10 mouse cellular contexts compared by ENCODE assay signal in the genomic region with DNA sequence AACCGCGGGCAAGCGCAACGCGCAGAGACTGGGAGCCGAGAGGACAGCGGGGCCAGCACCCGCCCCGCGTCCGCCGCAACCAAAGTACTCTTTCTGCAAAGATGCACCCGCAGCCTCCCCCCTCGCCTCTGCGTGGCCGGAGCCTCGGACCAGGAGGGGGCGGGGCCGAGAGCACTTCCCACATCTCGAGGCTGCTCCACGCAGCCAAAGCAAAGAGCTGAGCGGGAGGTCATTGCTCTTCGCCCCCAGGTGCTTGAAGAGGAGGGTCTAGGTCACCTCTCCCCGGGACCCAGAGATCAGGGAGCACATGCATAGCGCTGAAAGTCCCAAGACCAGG. TPM values are rescaled to one million over a fixed set of nuclear protein-coding genes. Genes with fewer than 3 reads are reported as not detected.
DNase-seq lines count a peak whose midpoint lies in the region; ATAC-seq and TF ChIP-seq lines count a peak whose summit lies in the region.
"Had no signal": no experiment of that assay in that cellular context is flagged by ENCODE, and none has a peak within 500 bp of the region (broad histone marks: within the 10 kb centered on the region; RNA-seq: fewer than 3 reads in every experiment).

No protein-coding gene starts in this region.

- intact Hi-C loops in heart, postnatal 14 days (cut with DNase I), result loop anchor here (5.0 kb wide), 1 partner anchor 46 kb away; no protein-coding TSS in a partner anchor

- peaks cover 7% of the 10 kb centered on the region for H3K4me1 ChIP-seq in heart, embryonic 12.5 days (replicated peaks)
- H3K4me1 ChIP-seq in ES-Bruce4 (ENCODE audit: control insufficient read depth, insufficient read depth, low read length), result no peaks in the 10 kb centered on the region
- peaks cover 9% of the 10 kb centered on the region for H3K4me1 ChIP-seq in forebrain, embryonic 14.5 days (ENCODE audit: control insufficient read depth, insufficient read depth, low read length)
- no peaks in the 10 kb centered on the region for H3K4me1 ChIP-seq in limb, embryonic 14.5 days (ENCODE audit: control insufficient read depth, insufficient read depth, low read length)

- peak overlapping the region; percentile 36 for H3K4me3 ChIP-seq in heart, embryonic 12.5 days
- H3K4me3 ChIP-seq in ES-Bruce4 (ENCODE audit: low read depth, low read length), result peak overlapping the region; percentile 54; the same call in 1 of the 2 replicates
- H3K4me3 ChIP-seq in forebrain, embryonic 14.5 days (ENCODE audit: low read depth, low read length), result peak overlapping the region; percentile 43
- H3K4me3 ChIP-seq in limb, embryonic 14.5 days (replicated peaks; ENCODE audit: low read length), result peak overlapping the region; percentile 37

- H3K27ac ChIP-seq in heart, embryonic 12.5 days (ENCODE audit: poor library complexity, severe bottlenecking), result no peak overlapping the region
- H3K27ac ChIP-seq in ES-Bruce4 (ENCODE audit: insufficient read depth, low read length), result no peak overlapping the region
- H3K27ac ChIP-seq in forebrain, embryonic 14.5 days (ENCODE audit: low read depth, low read length), result no peak overlapping the region
- H3K27ac ChIP-seq in limb, embryonic 14.5 days (replicated peaks; ENCODE audit: low read depth, low read length), result no peak overlapping the region

- H3K9me3 ChIP-seq in heart, embryonic 12.5 days (replicated peaks), result no peaks in the 10 kb centered on the region
- no peaks in the 10 kb centered on the region for H3K9me3 ChIP-seq in ES-Bruce4 (replicated peaks; ENCODE audit: control insufficient read depth, insufficient read depth, low read length, poor library complexity, severe bottlenecking)
- H3K9me3 ChIP-seq in forebrain, embryonic 14.5 days (replicated peaks; ENCODE audit: control insufficient read depth, low read length), result no peaks in the 10 kb centered on the region
- H3K9me3 ChIP-seq in limb, embryonic 14.5 days (ENCODE audit: control insufficient read depth, low read length), result no peaks in the 10 kb centered on the region

- peak overlapping the region; percentile 65 for H3K4me2 ChIP-seq in heart, embryonic 12.5 days
- H3K4me2 ChIP-seq in forebrain, embryonic 14.5 days (ENCODE audit: low read length), result peak overlapping the region; percentile 73
- peak overlapping the region; percentile 64 for H3K4me2 ChIP-seq in limb, embryonic 14.5 days (replicated peaks; ENCODE audit: low read depth, low read length, severe bottlenecking)

- H3K27me3 ChIP-seq in heart, embryonic 12.5 days (replicated peaks), result peaks cover 87% of the 10 kb centered on the region
- H3K27me3 ChIP-seq in ES-Bruce4 (ENCODE audit: control insufficient read depth, insufficient read depth, low read length, poor library complexity, severe bottlenecking), result peaks cover 3% of the 10 kb centered on the region; the same call in 1 of the 2 replicates
- peaks cover 32% of the 10 kb centered on the region for H3K27me3 ChIP-seq in forebrain, embryonic 14.5 days (replicated peaks; ENCODE audit: control insufficient read depth, insufficient read depth, low read length)
- H3K27me3 ChIP-seq in limb, embryonic 14.5 days (ENCODE audit: control insufficient read depth, insufficient read depth, low read length), result peaks cover 52% of the 10 kb centered on the region

- TF ChIP-seq EP300 in ES-Bruce4 (IDR thresholded peaks at IDR 0.05; ENCODE audit: insufficient read depth, low read depth, low read length), result no peak

- no peak for DNase-seq in heart, postnatal 14 days
- no peak for DNase-seq in forebrain, embryonic 14.5 days (ENCODE audit: low spot score)
- no peak for DNase-seq in limb, embryonic 14.5 days (ENCODE audit: low spot score)
- DNase-seq in layer of hippocampus, postnatal 25 days (ENCODE audit: extremely low spot score in 1 of 2, low spot score in 1 of 2), result no peak
- DNase-seq: kidney, postnatal 25 days; thymus, postnatal 25 days had no signal

- TF ChIP-seq CTCF in ES-Bruce4 (IDR thresholded peaks at IDR 0.05; ENCODE audit: low read depth, low read length), result no peak

- H3K9ac ChIP-seq in heart, embryonic 12.5 days, result no peak overlapping the region
- H3K9ac ChIP-seq in ES-Bruce4 (ENCODE audit: low read depth, poor library complexity, severe bottlenecking), result no peak overlapping the region
- H3K9ac ChIP-seq in forebrain, embryonic 14.5 days (ENCODE audit: low read length), result peak overlapping the region; percentile 65
- peak overlapping the region; percentile 46 for H3K9ac ChIP-seq in limb, embryonic 14.5 days (ENCODE audit: low read depth, low read length, severe bottlenecking)

- no peak for TF ChIP-seq POLR2A in ES-Bruce4 (IDR thresholded peaks at IDR 0.05; ENCODE audit: insufficient read depth, low read length)
- TF ChIP-seq POLR2A in limb, embryonic 14.5 days (IDR thresholded peaks at IDR 0.05; ENCODE audit: borderline replicate concordance, extremely low read depth, insufficient read depth, insufficient read length), result no peak

- H3K36me3 ChIP-seq in heart, embryonic 12.5 days, result no peaks in the 10 kb centered on the region
- H3K36me3 ChIP-seq in ES-Bruce4 (ENCODE audit: control insufficient read depth, insufficient read depth, low read length, poor library complexity, severe bottlenecking), result no peaks in the 10 kb centered on the region
- no peaks in the 10 kb centered on the region for H3K36me3 ChIP-seq in forebrain, embryonic 14.5 days (ENCODE audit: control insufficient read depth, insufficient read depth, low read length)
- no peaks in the 10 kb centered on the region for H3K36me3 ChIP-seq in limb, embryonic 14.5 days (ENCODE audit: control insufficient read depth, insufficient read depth, low read length)

- 1% methylated on average over 25 of the region's 25 CpGs for WGBS in heart, embryonic 12.5 days
- under 1% methylated on average over 24 of the region's 25 CpGs for WGBS in forebrain, embryonic 14.5 days
- WGBS in limb, embryonic 14.5 days, result under 1% methylated on average over 24 of the region's 25 CpGs

- ATAC-seq in heart, embryonic 12.5 days (ENCODE audit: insufficient number of reproducible peaks, low FRiP score), result no peak
- no peak; the same call in 1 of the 2 replicates for ATAC-seq in forebrain, embryonic 14.5 days
- ATAC-seq in limb, embryonic 14.5 days (ENCODE audit: low FRiP score, low read depth), result no peak
- ATAC-seq in megakaryocyte progenitor cell, adult 5-6 weeks (replicated peaks; ENCODE audit: poor library complexity), result no peak
- no peak for ATAC-seq in CD4-positive, CD25-positive, alpha-beta regulatory T cell, adult 4 months

RNA-seq across cellular contexts. Expression of a gene that starts 13.3 kb away (rescaled TPM):
- polyA plus RNA-seq in heart, embryonic 12.5 days (2016; fragmentation: Nextera tagmentation; extraction: Ambion mirVana), result 0.09 and 0.38 TPM in 2 replicates
- under 1 TPM in 1 of 2 experiments, not detected in 1; 0.17 TPM for total RNA-seq in heart, postnatal 14 days (2021)
- 2.6 and 4.2 TPM in 2 replicates for polyA plus RNA-seq in ES-Bruce4 (2011; ENCODE audit: insufficient read depth, insufficient read length, low read depth, missing spikeins)
- 6.2 and 7.4 TPM in 2 replicates for polyA plus RNA-seq in forebrain, embryonic 14.5 days (2014; fragmentation: Nextera tagmentation; extraction: Ambion mirVana)
- polyA plus RNA-seq in limb, embryonic 14.5 days (2012; rRNA removed), result 11.4 and 15.1 TPM in 2 replicates
- 9.9 and 10.6 TPM in 2 replicates for polyA plus RNA-seq in limb, embryonic 14.5 days (2014; fragmentation: Nextera tagmentation; extraction: Ambion mirVana)
- total RNA-seq in layer of hippocampus, postnatal 25 days (2021), result 10 to 100 TPM; 91.4 to 98.9 TPM
- total RNA-seq in megakaryocyte progenitor cell, adult 5-6 weeks (2015), result not detected in 2 replicates
- not detected in 2 replicates for total RNA-seq in megakaryocyte progenitor cell, adult 5-6 weeks (2017)
- not detected for polyA plus RNA-seq in CD4-positive, CD25-positive, alpha-beta regulatory T cell, adult 4 months (2017; shearing (Covaris generic))

RNA-seq across cellular contexts. Expression of a gene that starts 23.6 kb away (rescaled TPM):
- polyA plus RNA-seq in heart, embryonic 12.5 days (2016; fragmentation: Nextera tagmentation; extraction: Ambion mirVana), result 15.3 and 15.9 TPM in 2 replicates
- total RNA-seq in heart, postnatal 14 days (2021), result 10 to 100 TPM; 18.3 to 19.6 TPM
- 15.4 and 17.7 TPM in 2 replicates for polyA plus RNA-seq in ES-Bruce4 (2011; ENCODE audit: insufficient read depth, insufficient read length, low read depth, missing spikeins)
- 4.2 and 4.9 TPM in 2 replicates for polyA plus RNA-seq in forebrain, embryonic 14.5 days (2014; fragmentation: Nextera tagmentation; extraction: Ambion mirVana)
- 24.4 and 28.0 TPM in 2 replicates for polyA plus RNA-seq in limb, embryonic 14.5 days (2012; rRNA removed)
- 6.7 and 9.0 TPM in 2 replicates for polyA plus RNA-seq in limb, embryonic 14.5 days (2014; fragmentation: Nextera tagmentation; extraction: Ambion mirVana)
- 10 to 100 TPM; 21.6 to 26.5 TPM for total RNA-seq in layer of hippocampus, postnatal 25 days (2021)
- 5.5 and 6.0 TPM in 2 replicates for total RNA-seq in megakaryocyte progenitor cell, adult 5-6 weeks (2015)
- total RNA-seq in megakaryocyte progenitor cell, adult 5-6 weeks (2017), result 13.8 and 18.8 TPM in 2 replicates
- 10 to 100 TPM in 1 of 2 experiments, 1 to 10 TPM in 1; 9.7 to 10.4 TPM for polyA plus RNA-seq in CD4-positive, CD25-positive, alpha-beta regulatory T cell, adult 4 months (2017; shearing (Covaris generic))

RNA-seq across cellular contexts. Expression of a gene that starts 42.9 kb away (rescaled TPM):
- 136 and 144 TPM in 2 replicates for polyA plus RNA-seq in heart, embryonic 12.5 days (2016; fragmentation: Nextera tagmentation; extraction: Ambion mirVana)
- total RNA-seq in heart, postnatal 14 days (2021), result 10 to 100 TPM; 66.6 to 67.8 TPM
- 74.9 and 82.5 TPM in 2 replicates for polyA plus RNA-seq in ES-Bruce4 (2011; ENCODE audit: insufficient read depth, insufficient read length, low read depth, missing spikeins)
- polyA plus RNA-seq in forebrain, embryonic 14.5 days (2014; fragmentation: Nextera tagmentation; extraction: Ambion mirVana), result 161 and 163 TPM in 2 replicates
- polyA plus RNA-seq in limb, embryonic 14.5 days (2012; rRNA removed), result 121 and 129 TPM in 2 replicates
- 173 and 175 TPM in 2 replicates for polyA plus RNA-seq in limb, embryonic 14.5 days (2014; fragmentation: Nextera tagmentation; extraction: Ambion mirVana)
- total RNA-seq in layer of hippocampus, postnatal 25 days (2021), result 10 to 100 TPM; 62.2 to 67.3 TPM
- total RNA-seq in megakaryocyte progenitor cell, adult 5-6 weeks (2015), result 123 and 145 TPM in 2 replicates
- total RNA-seq in megakaryocyte progenitor cell, adult 5-6 weeks (2017), result 118 and 126 TPM in 2 replicates
- polyA plus RNA-seq in CD4-positive, CD25-positive, alpha-beta regulatory T cell, adult 4 months (2017; shearing (Covaris generic)), result 100 to 1,000 TPM in 1 of 2 experiments, 10 to 100 TPM in 1; 84.8 to 110 TPM

RNA-seq across cellular contexts. Expression of a gene that starts 43.1 kb away (rescaled TPM):
- polyA plus RNA-seq in heart, embryonic 12.5 days (2016; fragmentation: Nextera tagmentation; extraction: Ambion mirVana), result 3.1 and 3.9 TPM in 2 replicates
- 1 to 10 TPM; 1.4 to 3.8 TPM for total RNA-seq in heart, postnatal 14 days (2021)
- polyA plus RNA-seq in ES-Bruce4 (2011; ENCODE audit: insufficient read depth, insufficient read length, low read depth, missing spikeins), result 11.6 and 13.0 TPM in 2 replicates
- polyA plus RNA-seq in forebrain, embryonic 14.5 days (2014; fragmentation: Nextera tagmentation; extraction: Ambion mirVana), result 7.1 and 10.6 TPM in 2 replicates
- 6.5 and 7.9 TPM in 2 replicates for polyA plus RNA-seq in limb, embryonic 14.5 days (2012; rRNA removed)
- 4.5 and 4.7 TPM in 2 replicates for polyA plus RNA-seq in limb, embryonic 14.5 days (2014; fragmentation: Nextera tagmentation; extraction: Ambion mirVana)
- 10 to 100 TPM; 11.2 to 17.3 TPM for total RNA-seq in layer of hippocampus, postnatal 25 days (2021)
- 0.47 and 0.81 TPM in 2 replicates for total RNA-seq in megakaryocyte progenitor cell, adult 5-6 weeks (2015)
- 1.7 and 3.6 TPM in 2 replicates for total RNA-seq in megakaryocyte progenitor cell, adult 5-6 weeks (2017)
- 1 to 10 TPM; 1.9 to 4.5 TPM for polyA plus RNA-seq in CD4-positive, CD25-positive, alpha-beta regulatory T cell, adult 4 months (2017; shearing (Covaris generic))

Comparison
In these comparisons a context has a peak if more than half of its experiments do, and no peak if none do; other contexts are left out.
1. H3K9ac ChIP-seq: peak in forebrain, embryonic 14.5 days (single experiment) and limb, embryonic 14.5 days (single experiment); none in heart, embryonic 12.5 days (single experiment) and ES-Bruce4 (single experiment).
2. Peak in every context shown above with its lines, with median percentiles within 50 percentile points of each other: H3K4me2 ChIP-seq and H3K4me3 ChIP-seq.